Mouse (Mus musculus) bone marrow macrophage, adult 2 months (primary cell): ENCODE results near the gene Clba1. TPM values are rescaled to one million over a fixed set of nuclear protein-coding genes. Genes with fewer than 3 reads are reported as not detected.

Experiments used
- H3K27ac ChIP-seq: 2 replicates; pipeline ENCODE4 v1.5.1; 2012; ENCODE audit warnings: low read depth, low read length; ENCODE audit not compliant: insufficient read depth
- H3K4me1 ChIP-seq: 2 replicates; pipeline ENCODE4 v1.6.1; 2012; ENCODE audit warnings: low read length; ENCODE audit not compliant: control insufficient read depth, insufficient read depth
- H3K4me3 ChIP-seq: 2 replicates; pipeline ENCODE4 v1.5.1; 2012; ENCODE audit warnings: mild to moderate bottlenecking, low read length, moderate library complexity; ENCODE audit not compliant: insufficient read depth
- CTCF ChIP-seq: IDR thresholded peaks from 2 replicates; pipeline ENCODE4 v1.5.1; 2012; ENCODE audit warnings: low read depth, mild to moderate bottlenecking, low read length, moderate library complexity
- POLR2A ChIP-seq: IDR thresholded peaks from 2 replicates; pipeline ENCODE4 v1.6.1; 2012; ENCODE audit warnings: mild to moderate bottlenecking, low read depth, low read length, borderline replicate concordance
- polyA plus RNA-seq: library from polyadenylated mRNA; stranded (reverse); fragments of >200 nt; gene quantifications from 2 replicates; pipeline ENCODE4 v1.2.4, GENCODE M21; 2012; ENCODE audit not compliant: missing spikeins, insufficient read depth, insufficient read length

Gene Clba1
- 2.0 and 2.1 TPM in 2 replicates for polyA plus RNA-seq

GRCm38 (mm10) chr12:112808587-112809364 lies at the start of gene Clba1:
Gene Clba1 (plus strand): TSS chr12:112808937.
- no peak for TF ChIP-seq POLR2A
- TF ChIP-seq CTCF, result no peak
- Histone ChIP-seq H3K4me1 (no peaks in the 10 kb centered on the region), H3K4me3 (peak within 1 kb of the TSS; percentile 77), H3K27ac (no peak within 1 kb of the TSS)

DNA sequence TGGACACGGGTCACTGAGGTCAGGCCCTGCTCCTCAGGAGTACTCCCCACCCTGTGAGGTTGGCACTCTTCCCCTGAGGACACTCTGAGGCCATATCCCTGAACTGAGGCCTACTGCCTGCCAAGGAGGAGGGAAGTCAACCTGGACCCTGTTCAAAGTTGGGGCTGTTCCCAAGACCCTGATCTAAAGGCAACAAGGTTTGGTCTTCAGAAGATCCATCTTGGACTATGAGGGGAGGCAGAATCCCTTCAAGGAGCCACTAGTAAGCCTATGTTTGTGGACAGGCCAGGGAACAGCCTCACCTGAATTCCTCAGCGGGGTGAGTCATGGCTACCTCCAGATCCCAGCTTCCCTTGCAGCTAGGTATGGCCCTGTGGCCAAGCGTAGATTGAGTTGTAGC lies 49.3 kb upstream of the Clba1 start:
- no peak for TF ChIP-seq POLR2A
- TF ChIP-seq CTCF, result no peak
- H3K27ac ChIP-seq, result peak overlapping the region; percentile 96
- H3K4me1 ChIP-seq, result peaks cover 16% of the 10 kb centered on the region
- H3K4me3 ChIP-seq, result no peak overlapping the region

GRCm38 (mm10) chr12:112760154-112760926 lies 48.4 kb upstream of the Clba1 start, which contains the start of gene Pld4:
Gene Pld4 (plus strand): TSS chr12:112760655.
- TF ChIP-seq POLR2A (peak; percentile 46; the same call in 1 of the 2 replicates), CTCF (no peak)
- peaks cover 13% of the 10 kb centered on the region for H3K4me1 ChIP-seq
- H3K4me3 ChIP-seq, result peak within 1 kb of the TSS; percentile 71
- peak within 1 kb of the TSS; percentile 96 for H3K27ac ChIP-seq

DNA sequence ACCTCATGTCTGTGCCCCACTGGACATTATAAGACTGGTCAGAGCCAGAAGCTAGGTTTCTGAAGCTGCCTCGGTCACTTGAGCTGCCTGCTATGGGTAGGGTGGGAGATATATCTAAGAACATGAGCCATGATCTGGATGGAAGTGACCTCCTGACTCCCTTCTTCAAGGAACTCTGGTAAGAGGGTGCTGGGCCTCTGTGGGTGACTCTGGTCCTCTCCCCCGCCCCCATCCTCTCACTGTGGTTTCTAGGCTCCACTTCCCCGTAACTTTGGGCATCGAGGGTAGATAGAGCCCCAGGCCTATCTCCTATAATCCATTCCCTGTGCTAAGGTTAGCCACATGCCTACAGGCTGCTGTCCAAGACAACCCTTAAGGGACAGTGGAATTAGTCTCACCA lies 47.3 kb upstream of the Clba1 start:
- peak overlapping the region; percentile 96 for H3K27ac ChIP-seq
- H3K4me1 ChIP-seq, result peaks cover 13% of the 10 kb centered on the region
- peak overlapping the region; percentile 71 for H3K4me3 ChIP-seq
- TF ChIP-seq CTCF, result no peak
- no peak for TF ChIP-seq POLR2A

DNA sequence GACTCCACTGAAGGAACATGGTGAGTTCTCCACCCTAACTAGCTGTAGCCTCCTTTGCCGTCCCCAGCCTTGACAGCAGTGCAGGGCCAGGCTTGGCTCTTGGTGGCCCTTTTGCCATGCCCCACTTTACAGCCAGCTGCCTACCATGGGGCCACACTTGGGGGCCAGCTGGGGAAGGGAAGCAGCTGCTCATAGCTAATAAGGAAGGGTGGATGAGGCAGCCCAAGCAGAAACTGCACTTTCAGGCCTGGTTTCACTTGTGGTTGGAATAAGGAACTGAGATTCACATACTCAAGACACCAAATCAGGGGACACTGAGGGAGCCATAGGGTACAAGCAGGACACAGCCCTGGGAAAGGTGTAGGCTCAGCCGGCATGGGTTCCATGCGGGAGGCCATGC lies 46.7 kb upstream of the Clba1 start:
- peak overlapping the region; percentile 71 for H3K4me3 ChIP-seq

DNA sequence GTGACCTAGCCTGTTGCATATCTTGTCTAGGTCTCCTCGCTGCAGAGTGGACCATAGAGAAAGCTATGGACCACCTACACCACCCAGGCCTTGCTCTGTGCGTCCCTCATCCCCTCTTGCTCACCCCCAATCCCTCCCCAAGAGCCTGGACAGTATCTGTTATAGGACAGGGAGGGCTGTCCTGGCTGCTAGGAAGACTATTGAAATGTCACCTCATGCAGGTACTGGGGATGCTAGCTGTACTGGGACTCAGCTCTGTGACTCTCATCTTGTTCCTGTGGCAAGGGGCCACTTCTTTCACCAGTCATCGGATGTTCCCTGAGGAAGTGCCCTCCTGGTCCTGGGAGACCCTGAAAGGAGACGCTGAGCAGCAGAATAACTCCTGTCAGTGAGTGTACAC lies 45.6 kb upstream of the Clba1 start:
- no peak for TF ChIP-seq CTCF
- TF ChIP-seq POLR2A, result no peak
- Histone ChIP-seq H3K27ac (peak overlapping the region; percentile 24; the same call in 1 of the 2 replicates), H3K4me1 (peaks cover 13% of the 10 kb centered on the region), H3K4me3 (peak overlapping the region; percentile 38)

More for the DNA sequence above, 46.7 kb upstream of the Clba1 start:
- no peak for TF ChIP-seq POLR2A
- no peak for TF ChIP-seq CTCF
- H3K27ac ChIP-seq, result peak overlapping the region; percentile 96
- peaks cover 13% of the 10 kb centered on the region for H3K4me1 ChIP-seq

DNA sequence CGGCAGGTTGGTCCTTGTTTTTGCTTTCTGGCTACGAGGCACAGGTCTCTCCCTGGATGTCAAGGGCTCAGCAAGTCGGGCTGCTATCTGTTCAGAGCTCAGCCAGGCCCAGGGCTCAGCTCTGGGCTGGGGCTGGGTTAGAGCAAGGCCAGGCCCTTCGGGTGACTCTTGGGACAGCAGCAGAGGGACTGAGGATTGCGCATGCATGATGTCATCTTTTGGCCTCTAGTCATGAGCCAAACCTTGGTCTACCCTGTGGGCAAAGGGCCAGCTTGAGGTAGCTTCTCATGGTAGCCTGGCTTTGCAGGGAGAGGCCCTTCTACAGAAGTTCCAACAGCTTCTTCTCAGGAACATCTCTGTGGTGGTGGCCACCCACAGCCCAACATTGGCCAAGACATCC lies 44.6 kb upstream of the Clba1 start:
- 0 out of 2 replicates have a peak overlapping the region, but pooled peaks have one; percentile 38 for H3K4me3 ChIP-seq
- no peak overlapping the region for H3K27ac ChIP-seq
- no peak for TF ChIP-seq POLR2A
- no peak for TF ChIP-seq CTCF
- H3K4me1 ChIP-seq, result peaks cover 13% of the 10 kb centered on the region

- no peak overlapping the region for H3K4me3 ChIP-seq
- TF ChIP-seq CTCF (no peak), POLR2A (no peak)
- peaks cover 13% of the 10 kb centered on the region for H3K4me1 ChIP-seq
- no peak overlapping the region for H3K27ac ChIP-seq
Observed at GRCm38 (mm10) chr12:112764991-112765390, 43.7 kb upstream of the Clba1 start.

DNA sequence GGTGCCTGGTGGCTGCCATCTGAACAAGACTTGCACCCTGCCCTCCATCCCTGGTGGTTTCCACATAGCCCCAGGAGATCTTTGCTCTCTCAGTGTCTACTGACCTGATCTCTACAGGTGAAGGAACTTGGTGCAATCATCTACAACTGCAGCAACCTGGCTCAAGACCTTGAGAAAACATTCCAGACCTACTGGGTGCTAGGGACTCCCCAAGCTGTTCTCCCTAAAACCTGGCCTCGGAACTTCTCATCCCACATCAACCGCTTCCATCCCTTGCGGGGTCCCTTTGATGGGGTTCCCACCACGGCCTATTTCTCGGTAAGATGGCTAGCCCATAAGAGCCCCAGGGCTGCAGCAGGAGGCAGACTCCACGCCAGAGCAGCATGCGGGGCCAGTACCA lies 42.2 kb upstream of the Clba1 start:
- Histone ChIP-seq H3K4me1 (peaks cover 13% of the 10 kb centered on the region), H3K27ac (no peak overlapping the region), H3K4me3 (no peak overlapping the region)
- no peak for TF ChIP-seq CTCF
- TF ChIP-seq POLR2A, result no peak

- H3K27ac ChIP-seq, result no peak overlapping the region
- TF ChIP-seq POLR2A (no peak), CTCF (no peak)
- no peak overlapping the region for H3K4me3 ChIP-seq
- peaks cover 13% of the 10 kb centered on the region for H3K4me1 ChIP-seq
Observed at GRCm38 (mm10) chr12:112767036-112767890, 41.5 kb upstream of the Clba1 start.
